Mouse (Mus musculus): ENCODE results near the gene Apoc2. TPM values are rescaled to one million over a fixed set of nuclear protein-coding genes. Genes with fewer than 3 reads are reported as not detected.

Gene Apoc2
- not detected in 2 replicates for polyA plus RNA-seq (2015; fragmentation: Nextera tagmentation; extraction: Ambion mirVana)

DNA sequence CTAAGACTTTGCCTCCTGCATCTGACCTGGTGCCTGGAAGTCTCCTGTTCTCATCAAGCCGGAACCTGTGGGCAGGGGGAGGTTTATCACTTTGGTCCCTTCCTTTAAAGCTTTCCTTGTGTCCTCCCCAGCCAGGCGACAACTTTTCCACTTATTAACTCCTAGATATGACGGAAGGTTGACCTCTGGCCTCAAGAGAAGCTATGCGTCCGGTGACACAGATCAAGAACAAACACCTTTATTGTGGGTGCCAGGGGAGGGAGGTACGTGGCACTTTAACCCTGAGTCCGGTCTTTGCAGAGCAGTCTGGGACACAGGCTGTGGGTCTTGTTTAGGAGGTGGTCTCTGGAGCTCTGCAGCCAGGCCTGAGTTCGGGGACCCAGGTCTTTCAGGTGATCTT, at the start of gene Apoc2:
Gene Apoc2 (minus strand): TSS at position 70 of the 400 bp plus-strand sequence.
- no peak within 1 kb of the TSS for H3K4me2 ChIP-seq (ENCODE audit: low read length)
- H3K27ac ChIP-seq (ENCODE audit: low read length): no peak within 1 kb of the TSS
- no peak within 1 kb of the TSS for H3K9ac ChIP-seq (ENCODE audit: low read depth, low read length)
- WGBS: 81% methylated on average over 8 of the region's 8 CpGs
- H3K4me1 ChIP-seq (ENCODE audit: control insufficient read depth, insufficient read depth, low read length): no peaks in the 10 kb centered on the region
- no peak within 1 kb of the TSS for H3K4me3 ChIP-seq (ENCODE audit: low read depth, low read length)
- no peak for ATAC-seq
- no peaks in the 10 kb centered on the region for H3K9me3 ChIP-seq (replicated peaks; ENCODE audit: control insufficient read depth, low read length, poor library complexity, severe bottlenecking)
- no peaks in the 10 kb centered on the region for H3K36me3 ChIP-seq (ENCODE audit: control insufficient read depth, insufficient read depth, low read length)
- no peaks in the 10 kb centered on the region for H3K27me3 ChIP-seq (ENCODE audit: control insufficient read depth, insufficient read depth, low read depth, low read length)

DNA sequence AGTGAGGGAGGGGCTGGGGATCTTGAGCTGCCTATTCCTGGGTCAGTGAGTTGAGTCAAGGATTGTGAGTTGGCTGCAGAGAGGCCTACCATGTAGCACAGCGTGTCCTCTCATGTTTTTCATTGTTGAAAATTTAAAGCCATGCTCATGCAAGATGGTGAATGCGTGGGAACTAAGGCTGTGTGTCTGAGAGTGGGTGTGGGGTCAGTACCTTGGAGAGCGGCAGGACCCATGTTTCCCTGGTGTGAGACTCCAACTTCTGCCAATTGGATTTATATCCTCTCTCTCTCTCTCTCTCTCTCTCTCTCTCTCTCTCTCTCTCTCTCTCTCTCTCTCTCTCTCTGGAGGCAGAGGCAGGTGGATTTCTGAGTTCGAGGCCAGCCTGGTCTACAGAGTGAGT, 48.8 kb upstream of the Apoc2 start:
- Histone ChIP-seq H3K4me1 (ENCODE audit: control insufficient read depth, insufficient read depth, low read length) (no peaks in the 10 kb centered on the region), H3K9ac (ENCODE audit: low read depth, low read length) (no peak overlapping the region), H3K4me2 (ENCODE audit: low read length) (no peak overlapping the region), H3K4me3 (ENCODE audit: low read depth, low read length) (no peak overlapping the region), H3K27ac (ENCODE audit: low read length) (no peak overlapping the region), H3K36me3 (ENCODE audit: control insufficient read depth, insufficient read depth, low read length) (peaks cover 33% of the 10 kb centered on the region), H3K27me3 (ENCODE audit: control insufficient read depth, insufficient read depth, low read depth, low read length) (no peaks in the 10 kb centered on the region), H3K9me3 (replicated peaks; ENCODE audit: control insufficient read depth, low read length, poor library complexity, severe bottlenecking) (no peaks in the 10 kb centered on the region)
- ATAC-seq: no peak
- 89% methylated on average over 4 of the region's 4 CpGs for WGBS

DNA sequence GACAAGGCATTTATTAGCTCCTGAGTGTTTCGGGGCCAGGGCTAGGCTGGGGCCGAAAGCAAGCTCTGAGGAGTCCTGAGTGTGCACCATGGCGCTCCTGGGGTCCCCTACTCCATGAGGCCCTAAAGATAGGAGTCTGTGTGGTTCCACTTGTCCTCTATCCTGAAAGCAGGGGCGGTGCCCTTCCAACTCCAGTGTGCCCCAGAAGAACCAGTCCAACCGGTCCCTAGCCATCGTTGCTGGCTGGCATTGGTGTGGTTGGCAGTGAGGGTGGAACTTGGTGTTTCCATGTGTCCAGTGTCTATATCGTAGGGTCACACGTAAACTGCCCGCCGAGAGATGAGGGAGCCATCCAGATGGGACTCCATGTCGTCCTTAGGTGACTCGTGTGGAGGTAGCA, 46.4 kb upstream of the Apoc2 start:
- Histone ChIP-seq H3K9ac (ENCODE audit: low read depth, low read length) (no peak overlapping the region), H3K4me3 (ENCODE audit: low read depth, low read length) (no peak overlapping the region), H3K36me3 (ENCODE audit: control insufficient read depth, insufficient read depth, low read length) (peaks cover 20% of the 10 kb centered on the region), H3K4me1 (ENCODE audit: control insufficient read depth, insufficient read depth, low read length) (no peaks in the 10 kb centered on the region), H3K4me2 (ENCODE audit: low read length) (no peak overlapping the region), H3K27ac (ENCODE audit: low read length) (no peak overlapping the region), H3K9me3 (replicated peaks; ENCODE audit: control insufficient read depth, low read length, poor library complexity, severe bottlenecking) (no peaks in the 10 kb centered on the region; the same call in 1 of the 2 replicates), H3K27me3 (ENCODE audit: control insufficient read depth, insufficient read depth, low read depth, low read length) (no peaks in the 10 kb centered on the region)
- ATAC-seq: no peak
- 97% methylated on average over 12 of the region's 12 CpGs for WGBS

DNA sequence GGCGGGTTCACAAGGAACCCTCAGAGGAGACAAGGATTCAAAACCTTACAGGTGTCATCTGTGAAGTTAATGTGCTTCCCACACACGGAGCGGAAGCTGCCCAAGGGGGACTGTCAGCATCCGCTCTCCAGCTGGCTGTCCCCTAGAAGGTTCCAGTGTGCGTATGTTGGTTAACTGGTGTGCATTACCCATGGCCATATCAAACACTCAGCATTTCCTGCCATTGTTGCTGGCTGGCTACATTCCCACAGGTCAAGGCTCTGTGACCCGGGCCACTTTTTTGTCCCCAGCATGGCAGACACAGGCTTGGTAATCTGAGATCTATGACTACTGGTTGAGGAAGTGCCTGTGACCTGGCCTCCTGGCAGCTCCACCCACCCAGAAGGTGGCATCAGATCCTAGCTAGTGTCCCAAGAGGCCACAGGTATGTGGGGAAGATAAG, 45.0 kb upstream of the Apoc2 start:
- 95% methylated on average over 6 of the region's 6 CpGs for WGBS
- H3K9ac ChIP-seq (ENCODE audit: low read depth, low read length): no peak overlapping the region
- ATAC-seq: no peak
- H3K9me3 ChIP-seq (replicated peaks; ENCODE audit: control insufficient read depth, low read length, poor library complexity, severe bottlenecking): no peaks in the 10 kb centered on the region; the same call in 1 of the 2 replicates
- no peaks in the 10 kb centered on the region for H3K27me3 ChIP-seq (ENCODE audit: control insufficient read depth, insufficient read depth, low read depth, low read length)
- no peak overlapping the region for H3K27ac ChIP-seq (ENCODE audit: low read length)
- H3K36me3 ChIP-seq (ENCODE audit: control insufficient read depth, insufficient read depth, low read length): peaks cover 19% of the 10 kb centered on the region
- H3K4me3 ChIP-seq (ENCODE audit: low read depth, low read length): no peak overlapping the region
- H3K4me2 ChIP-seq (ENCODE audit: low read length): no peak overlapping the region
- no peaks in the 10 kb centered on the region for H3K4me1 ChIP-seq (ENCODE audit: control insufficient read depth, insufficient read depth, low read length)

DNA sequence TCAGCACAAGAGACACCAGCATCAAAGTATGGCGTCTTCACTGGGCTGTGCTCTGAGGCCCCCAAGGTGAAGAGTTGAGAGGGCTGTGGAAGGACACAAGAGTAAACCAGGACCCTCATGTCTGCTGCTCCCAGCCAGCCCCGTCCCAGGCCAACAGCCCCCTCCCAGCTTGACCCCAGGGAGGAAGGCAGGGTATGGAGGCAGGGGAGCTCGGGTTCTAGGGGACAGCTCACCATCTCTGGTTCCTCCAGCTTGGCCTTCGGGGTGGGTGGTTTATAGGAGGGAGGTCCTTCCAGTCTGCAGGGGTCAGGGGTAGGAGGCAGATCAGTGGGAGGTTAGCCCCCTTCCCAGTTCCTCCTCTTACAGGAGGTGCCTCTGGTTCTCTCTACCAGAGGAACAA, 41.5 kb upstream of the Apoc2 start:
- Histone ChIP-seq H3K27ac (ENCODE audit: low read length) (no peak overlapping the region), H3K4me2 (ENCODE audit: low read length) (no peak overlapping the region), H3K27me3 (ENCODE audit: control insufficient read depth, insufficient read depth, low read depth, low read length) (no peaks in the 10 kb centered on the region), H3K9ac (ENCODE audit: low read depth, low read length) (no peak overlapping the region), H3K9me3 (replicated peaks; ENCODE audit: control insufficient read depth, low read length, poor library complexity, severe bottlenecking) (no peaks in the 10 kb centered on the region; the same call in 1 of the 2 replicates), H3K4me3 (ENCODE audit: low read depth, low read length) (no peak overlapping the region), H3K36me3 (ENCODE audit: control insufficient read depth, insufficient read depth, low read length) (peaks cover 10% of the 10 kb centered on the region), H3K4me1 (ENCODE audit: control insufficient read depth, insufficient read depth, low read length) (peaks cover 11% of the 10 kb centered on the region)
- ATAC-seq: no peak
- 96% methylated on average over 4 of the region's 4 CpGs for WGBS

DNA sequence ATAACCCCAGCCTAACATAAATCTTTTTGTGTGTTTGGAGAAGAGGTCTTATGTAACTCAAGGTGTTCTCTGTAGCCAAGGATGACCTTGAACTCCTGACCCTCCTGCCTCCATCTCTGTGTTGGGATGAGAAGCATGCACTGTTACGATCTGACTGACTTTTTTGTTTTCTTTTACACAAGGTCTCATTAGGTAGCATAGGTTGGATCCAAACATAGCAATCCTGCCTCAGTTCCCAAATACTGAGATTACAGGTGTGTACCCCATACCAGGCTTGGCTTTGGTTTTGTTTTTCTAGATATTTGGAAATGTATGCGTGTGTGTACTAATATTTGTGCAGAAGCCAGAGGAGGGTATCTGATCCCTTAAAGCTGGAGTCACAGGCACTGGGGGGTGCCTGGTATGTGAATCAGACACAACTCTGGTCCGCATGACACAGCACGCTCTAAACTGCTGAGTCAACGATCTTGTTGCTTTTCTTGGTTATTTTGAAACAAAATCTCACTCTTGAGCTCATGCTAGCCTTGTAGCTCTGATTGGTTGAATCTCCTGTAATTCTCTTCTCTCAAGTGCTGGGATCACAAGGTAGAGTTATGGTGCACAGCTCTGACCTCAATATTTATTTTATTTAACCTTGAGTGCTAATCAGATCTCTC, 40.7 kb upstream of the Apoc2 start:
- Histone ChIP-seq H3K9me3 (replicated peaks; ENCODE audit: control insufficient read depth, low read length, poor library complexity, severe bottlenecking) (no peaks in the 10 kb centered on the region; the same call in 1 of the 2 replicates), H3K36me3 (ENCODE audit: control insufficient read depth, insufficient read depth, low read length) (peaks cover 8% of the 10 kb centered on the region), H3K9ac (ENCODE audit: low read depth, low read length) (no peak overlapping the region), H3K27me3 (ENCODE audit: control insufficient read depth, insufficient read depth, low read depth, low read length) (no peaks in the 10 kb centered on the region), H3K4me3 (ENCODE audit: low read depth, low read length) (no peak overlapping the region), H3K4me1 (ENCODE audit: control insufficient read depth, insufficient read depth, low read length) (peaks cover 18% of the 10 kb centered on the region), H3K4me2 (ENCODE audit: low read length) (no peak overlapping the region), H3K27ac (ENCODE audit: low read length) (no peak overlapping the region)
- ATAC-seq: no peak
- WGBS: 92% methylated on average over 5 of the region's 5 CpGs

DNA sequence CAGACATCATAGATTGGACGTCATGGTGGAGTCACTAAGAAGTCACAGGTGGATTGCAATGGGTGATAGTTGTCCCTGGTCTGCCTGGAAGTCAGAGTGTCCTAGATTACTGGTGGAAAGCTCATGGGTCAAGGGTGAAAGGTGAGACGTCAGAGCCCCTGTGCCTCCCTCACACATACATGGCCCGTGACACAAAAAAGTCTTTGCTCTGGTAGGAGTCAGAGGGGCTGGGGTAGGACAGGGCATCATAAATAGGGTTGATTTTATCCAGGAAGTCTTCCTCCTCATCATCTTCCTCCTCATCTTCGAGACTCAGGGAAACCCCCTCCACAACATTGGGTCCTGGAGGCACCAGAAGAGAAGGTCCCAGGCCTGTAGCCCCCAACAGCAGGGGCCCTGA, 39.6 kb upstream of the Apoc2 start:
- no peak for ATAC-seq
- H3K9ac ChIP-seq (ENCODE audit: low read depth, low read length): no peak overlapping the region
- 96% methylated on average over 4 of the region's 4 CpGs for WGBS

DNA sequence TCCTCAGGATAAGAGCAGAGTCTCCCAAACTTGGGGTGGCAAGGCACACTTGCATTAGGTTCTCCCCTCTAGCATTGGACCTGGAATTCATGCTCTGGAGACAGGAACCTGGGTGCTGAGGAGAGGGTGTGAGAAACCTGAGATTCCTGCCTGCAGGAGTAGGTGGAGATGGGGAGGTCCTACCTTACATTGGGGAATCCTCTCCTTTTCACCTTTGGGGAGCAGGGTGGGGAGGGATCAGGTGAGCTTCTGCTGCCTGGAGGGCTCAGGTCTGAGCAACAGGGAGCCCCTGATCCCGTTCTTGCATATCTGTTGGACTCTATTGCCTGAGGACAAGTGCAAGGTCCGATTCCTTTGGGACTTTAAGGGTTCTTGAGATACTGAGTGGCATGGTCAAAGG, 39.1 kb upstream of the Apoc2 start:
- peak overlapping the region; percentile 16; the same call in 1 of the 2 replicates for H3K9ac ChIP-seq (ENCODE audit: low read depth, low read length)
- ATAC-seq: no peak

More for the DNA sequence above, 39.6 kb upstream of the Apoc2 start:
- H3K27ac ChIP-seq (ENCODE audit: low read length): no peak overlapping the region
- H3K4me2 ChIP-seq (ENCODE audit: low read length): no peak overlapping the region
- H3K4me3 ChIP-seq (ENCODE audit: low read depth, low read length): no peak overlapping the region
- no peaks in the 10 kb centered on the region for H3K27me3 ChIP-seq (ENCODE audit: control insufficient read depth, insufficient read depth, low read depth, low read length)
- no peaks in the 10 kb centered on the region; the same call in 1 of the 2 replicates for H3K9me3 ChIP-seq (replicated peaks; ENCODE audit: control insufficient read depth, low read length, poor library complexity, severe bottlenecking)
- H3K4me1 ChIP-seq (ENCODE audit: control insufficient read depth, insufficient read depth, low read length): peaks cover 19% of the 10 kb centered on the region
- H3K36me3 ChIP-seq (ENCODE audit: control insufficient read depth, insufficient read depth, low read length): peaks cover 9% of the 10 kb centered on the region

DNA sequence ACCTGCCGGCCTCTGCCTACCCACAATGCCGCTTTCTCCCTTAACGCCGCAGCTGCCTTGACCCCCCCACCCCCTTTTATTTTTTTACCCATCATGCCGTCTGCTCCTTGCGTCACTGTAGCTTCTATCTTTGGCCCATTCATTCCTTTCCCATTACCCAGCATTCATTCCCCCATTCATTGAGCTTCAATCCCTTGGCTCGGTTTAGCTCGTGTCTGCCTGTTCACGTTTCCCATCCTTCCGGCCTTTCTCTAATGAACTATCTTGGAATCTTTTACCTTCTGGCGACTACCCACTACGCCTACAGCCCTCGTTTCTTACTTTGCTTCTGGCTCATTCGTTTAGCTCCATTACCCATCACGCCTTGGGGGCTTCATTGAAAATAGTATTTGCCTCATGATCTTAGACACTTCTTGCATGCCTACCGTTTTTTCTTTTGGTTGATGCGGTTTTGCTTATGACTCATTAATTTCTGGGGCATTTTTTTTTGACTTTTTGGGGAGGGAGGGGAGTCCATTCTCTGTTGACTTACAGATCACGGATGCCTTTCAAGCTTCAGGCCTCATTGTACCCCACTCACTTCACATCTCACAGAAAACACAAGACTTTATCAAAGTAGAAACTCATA, 38.4 kb upstream of the Apoc2 start:
- Histone ChIP-seq H3K27ac (ENCODE audit: low read length) (peak overlapping the region; percentile 92), H3K9me3 (replicated peaks; ENCODE audit: control insufficient read depth, low read length, poor library complexity, severe bottlenecking) (no peaks in the 10 kb centered on the region; the same call in 1 of the 2 replicates), H3K4me1 (ENCODE audit: control insufficient read depth, insufficient read depth, low read length) (peaks cover 19% of the 10 kb centered on the region), H3K27me3 (ENCODE audit: control insufficient read depth, insufficient read depth, low read depth, low read length) (no peaks in the 10 kb centered on the region), H3K4me3 (ENCODE audit: low read depth, low read length) (peak overlapping the region; percentile 44), H3K9ac (ENCODE audit: low read depth, low read length) (peak overlapping the region; percentile 61), H3K4me2 (ENCODE audit: low read length) (peak overlapping the region; percentile 74), H3K36me3 (ENCODE audit: control insufficient read depth, insufficient read depth, low read length) (peaks cover 9% of the 10 kb centered on the region)
- ATAC-seq: no peak
- 6% methylated on average over 18 of the region's 18 CpGs for WGBS

More for the DNA sequence above, 39.1 kb upstream of the Apoc2 start:
- no peak overlapping the region for H3K4me3 ChIP-seq (ENCODE audit: low read depth, low read length)
- WGBS: 91% methylated on average over 2 of the region's 2 CpGs
- H3K4me1 ChIP-seq (ENCODE audit: control insufficient read depth, insufficient read depth, low read length): peaks cover 19% of the 10 kb centered on the region
- no peaks in the 10 kb centered on the region; the same call in 1 of the 2 replicates for H3K9me3 ChIP-seq (replicated peaks; ENCODE audit: control insufficient read depth, low read length, poor library complexity, severe bottlenecking)
- no peaks in the 10 kb centered on the region for H3K27me3 ChIP-seq (ENCODE audit: control insufficient read depth, insufficient read depth, low read depth, low read length)
- H3K4me2 ChIP-seq (ENCODE audit: low read length): peak overlapping the region; percentile 74
- H3K36me3 ChIP-seq (ENCODE audit: control insufficient read depth, insufficient read depth, low read length): peaks cover 9% of the 10 kb centered on the region
- peak overlapping the region; percentile 92 for H3K27ac ChIP-seq (ENCODE audit: low read length)

Data from midbrain, embryonic 16.5 days (tissue).